Mouse (Mus musculus): ENCODE results near the gene 1810055G02Rik. TPM values are rescaled to one million over a fixed set of nuclear protein-coding genes. Genes with fewer than 3 reads are reported as not detected.

The 1810055G02Rik gene
- polyA plus RNA-seq, 1 experiment from 2014 or later = 37.2 TPM

DNA sequence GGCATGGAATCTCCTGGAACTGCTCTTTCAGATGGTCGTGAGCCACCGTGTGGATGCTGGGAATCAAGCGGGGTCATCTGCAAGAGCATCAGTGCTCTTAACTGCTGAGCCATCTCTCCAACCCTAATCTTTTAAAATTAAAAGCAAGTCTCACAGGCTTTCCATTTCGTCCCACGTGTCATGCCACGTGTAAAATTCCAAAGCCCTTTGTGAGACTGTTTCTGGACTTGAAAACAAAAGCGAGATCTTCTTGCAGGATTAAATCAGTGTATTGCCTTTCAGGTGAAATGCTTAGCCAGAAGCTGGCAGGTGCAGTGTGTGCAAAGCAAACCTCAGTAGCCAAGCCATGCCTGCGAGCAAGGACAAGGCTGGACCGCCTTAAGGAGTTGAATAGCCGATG is 540 bp upstream of the 1810055G02Rik start:
- Histone ChIP-seq H3K4me2 (ENCODE audit: low read length) (peak overlapping the region; percentile 90), H3K9me3 (ENCODE audit: control insufficient read depth, low read length) (no peaks in the 10 kb centered on the region), H3K4me3 (replicated peaks; ENCODE audit: low read length) (peak overlapping the region; percentile 95), H3K36me3 (ENCODE audit: control insufficient read depth, insufficient read depth) (no peaks in the 10 kb centered on the region), H3K27ac (ENCODE audit: low read length) (peak overlapping the region; percentile 87), H3K4me1 (replicated peaks; ENCODE audit: control insufficient read depth, insufficient read depth, low read length) (peaks cover 12% of the 10 kb centered on the region), H3K9ac (replicated peaks; ENCODE audit: low read depth, low read length) (peak overlapping the region; percentile 91), H3K27me3 (replicated peaks; ENCODE audit: control insufficient read depth, insufficient read depth, low read length) (no peaks in the 10 kb centered on the region)
- WGBS = 33% methylated on average over 10 of the region's 10 CpGs
- no peak for ATAC-seq

DNA sequence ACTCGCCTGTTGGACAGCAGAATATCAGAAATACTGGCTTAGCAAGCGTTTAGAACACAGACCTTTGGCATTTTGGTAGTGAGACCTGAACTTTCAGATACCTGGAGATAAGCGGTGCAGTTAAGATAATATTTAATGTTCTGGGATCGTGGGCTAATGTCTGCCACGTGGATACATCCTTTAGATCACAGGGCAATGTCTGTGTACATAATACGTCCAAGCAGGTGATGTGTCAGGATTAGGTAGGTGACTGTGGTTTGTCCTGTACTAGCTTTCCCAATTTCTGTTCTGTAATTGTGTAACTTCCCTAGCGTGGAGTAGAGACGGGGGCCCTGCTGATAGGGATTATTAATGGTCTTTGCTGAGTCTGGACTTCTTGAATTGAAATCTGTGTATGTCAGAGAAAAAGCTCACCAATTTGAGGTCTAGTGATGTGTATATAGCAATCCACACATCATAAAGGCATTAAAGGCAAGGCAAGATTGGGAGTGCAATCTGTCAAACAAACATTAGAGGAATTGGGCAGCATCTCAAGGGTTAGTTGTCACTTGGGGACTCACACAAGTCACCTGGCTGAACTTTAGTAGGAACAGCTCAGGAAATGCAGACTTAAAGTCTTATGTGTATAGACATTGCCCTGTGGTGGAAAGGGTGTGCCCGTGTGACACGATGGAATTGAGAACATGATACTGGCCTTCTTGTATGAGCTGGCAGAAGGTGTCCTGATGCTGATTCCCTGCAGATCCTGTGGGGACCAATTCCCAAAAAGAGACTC is 1.1 kb downstream of the 1810055G02Rik start:
- Histone ChIP-seq H3K9ac (replicated peaks; ENCODE audit: low read depth, low read length) (peak overlapping the region; percentile 91), H3K4me2 (ENCODE audit: low read length) (peak overlapping the region; percentile 90), H3K36me3 (ENCODE audit: control insufficient read depth, insufficient read depth) (no peaks in the 10 kb centered on the region), H3K9me3 (ENCODE audit: control insufficient read depth, low read length) (no peaks in the 10 kb centered on the region), H3K4me3 (replicated peaks; ENCODE audit: low read length) (peak overlapping the region; percentile 95), H3K27me3 (replicated peaks; ENCODE audit: control insufficient read depth, insufficient read depth, low read length) (no peaks in the 10 kb centered on the region), H3K4me1 (replicated peaks; ENCODE audit: control insufficient read depth, insufficient read depth, low read length) (peaks cover 12% of the 10 kb centered on the region), H3K27ac (ENCODE audit: low read length) (no peak overlapping the region)
- no peak for ATAC-seq
- WGBS = 43% methylated on average over 10 of the region's 10 CpGs

DNA sequence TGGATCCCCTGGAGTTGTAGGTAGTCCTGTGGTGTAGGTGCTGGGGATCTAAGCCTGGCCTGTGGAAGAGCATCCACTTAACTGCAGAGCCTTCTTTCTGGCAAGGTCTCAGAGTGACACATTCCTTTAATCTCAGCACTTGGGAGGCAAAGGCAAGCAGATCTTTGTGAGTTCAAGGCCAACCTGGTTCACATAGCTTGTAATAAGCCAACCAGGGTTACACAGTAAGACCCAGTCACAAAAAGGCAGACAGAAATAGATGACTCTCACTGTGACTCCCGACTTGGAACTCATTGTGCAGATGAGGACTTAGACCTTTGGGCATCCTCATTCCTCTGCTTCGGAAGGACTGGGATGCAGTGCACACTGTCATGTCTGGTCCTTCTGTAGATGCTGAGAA is 2.3 kb downstream of the 1810055G02Rik start:
- Histone ChIP-seq H3K9me3 (ENCODE audit: control insufficient read depth, low read length) (no peaks in the 10 kb centered on the region), H3K9ac (replicated peaks; ENCODE audit: low read depth, low read length) (no peak overlapping the region), H3K36me3 (ENCODE audit: control insufficient read depth, insufficient read depth) (no peaks in the 10 kb centered on the region), H3K4me1 (replicated peaks; ENCODE audit: control insufficient read depth, insufficient read depth, low read length) (peaks cover 12% of the 10 kb centered on the region), H3K4me2 (ENCODE audit: low read length) (no peak overlapping the region), H3K27me3 (replicated peaks; ENCODE audit: control insufficient read depth, insufficient read depth, low read length) (no peaks in the 10 kb centered on the region), H3K27ac (ENCODE audit: low read length) (no peak overlapping the region), H3K4me3 (replicated peaks; ENCODE audit: low read length) (no peak overlapping the region)
- ATAC-seq = no peak
- WGBS = 97% methylated on average over 2 of the region's 2 CpGs

GRCm38 (mm10) chr19:3714381-3714780 is 6.3 kb downstream of the 1810055G02Rik start:
- Histone ChIP-seq H3K4me2 (ENCODE audit: low read length) (no peak overlapping the region), H3K36me3 (ENCODE audit: control insufficient read depth, insufficient read depth) (peaks cover 9% of the 10 kb centered on the region; the same call in 1 of the 2 replicates), H3K9ac (replicated peaks; ENCODE audit: low read depth, low read length) (no peak overlapping the region), H3K4me3 (replicated peaks; ENCODE audit: low read length) (no peak overlapping the region), H3K4me1 (replicated peaks; ENCODE audit: control insufficient read depth, insufficient read depth, low read length) (peaks cover 8% of the 10 kb centered on the region), H3K27me3 (replicated peaks; ENCODE audit: control insufficient read depth, insufficient read depth, low read length) (no peaks in the 10 kb centered on the region), H3K9me3 (ENCODE audit: control insufficient read depth, low read length) (no peaks in the 10 kb centered on the region), H3K27ac (ENCODE audit: low read length) (no peak overlapping the region)
- WGBS = 92% methylated on average over 6 of the region's 6 CpGs
- no peak for ATAC-seq

- peak overlapping the region; percentile 40 for H3K9ac ChIP-seq (replicated peaks; ENCODE audit: low read depth, low read length)
- H3K4me1 ChIP-seq (replicated peaks; ENCODE audit: control insufficient read depth, insufficient read depth, low read length) = peaks cover 8% of the 10 kb centered on the region
- peaks cover 3% of the 10 kb centered on the region; the same call in 1 of the 2 replicates for H3K9me3 ChIP-seq (ENCODE audit: control insufficient read depth, low read length)
- H3K4me2 ChIP-seq (ENCODE audit: low read length) = peak overlapping the region; percentile 75
- H3K4me3 ChIP-seq (replicated peaks; ENCODE audit: low read length) = peak overlapping the region; percentile 41
- H3K36me3 ChIP-seq (ENCODE audit: control insufficient read depth, insufficient read depth) = peaks cover 9% of the 10 kb centered on the region; the same call in 1 of the 2 replicates
- no peaks in the 10 kb centered on the region for H3K27me3 ChIP-seq (replicated peaks; ENCODE audit: control insufficient read depth, insufficient read depth, low read length)
- 41% methylated on average over 19 of the region's 19 CpGs for WGBS
- H3K27ac ChIP-seq (ENCODE audit: low read length) = no peak overlapping the region
- ATAC-seq = peak; percentile 80
Measured at GRCm38 (mm10) chr19:3718481-3719361, 10.6 kb downstream of the 1810055G02Rik start.

- H3K4me1 ChIP-seq (replicated peaks; ENCODE audit: control insufficient read depth, insufficient read depth, low read length) = peaks cover 8% of the 10 kb centered on the region
- H3K27me3 ChIP-seq (replicated peaks; ENCODE audit: control insufficient read depth, insufficient read depth, low read length) = no peaks in the 10 kb centered on the region
- ATAC-seq = peak; percentile 45
Measured at GRCm38 (mm10) chr19:3719362-3719891, 11.3 kb downstream of the 1810055G02Rik start.

GRCm38 (mm10) chr19:3723170-3723569 is 15.1 kb downstream of the 1810055G02Rik start:
- WGBS = 95% methylated on average over 9 of the region's 9 CpGs
- Histone ChIP-seq H3K4me3 (replicated peaks; ENCODE audit: low read length) (no peak overlapping the region), H3K36me3 (ENCODE audit: control insufficient read depth, insufficient read depth) (no peaks in the 10 kb centered on the region), H3K9ac (replicated peaks; ENCODE audit: low read depth, low read length) (no peak overlapping the region), H3K4me1 (replicated peaks; ENCODE audit: control insufficient read depth, insufficient read depth, low read length) (peaks cover 8% of the 10 kb centered on the region), H3K27me3 (replicated peaks; ENCODE audit: control insufficient read depth, insufficient read depth, low read length) (no peaks in the 10 kb centered on the region), H3K27ac (ENCODE audit: low read length) (no peak overlapping the region), H3K4me2 (ENCODE audit: low read length) (no peak overlapping the region), H3K9me3 (ENCODE audit: control insufficient read depth, low read length) (peaks cover 3% of the 10 kb centered on the region; the same call in 1 of the 2 replicates)
- no peak for ATAC-seq

More at GRCm38 (mm10) chr19:3719362-3719891, 11.3 kb downstream of the 1810055G02Rik start:
- Histone ChIP-seq H3K9ac (replicated peaks; ENCODE audit: low read depth, low read length) (peak overlapping the region; percentile 40), H3K9me3 (ENCODE audit: control insufficient read depth, low read length) (peaks cover 3% of the 10 kb centered on the region; the same call in 1 of the 2 replicates), H3K36me3 (ENCODE audit: control insufficient read depth, insufficient read depth) (peaks cover 9% of the 10 kb centered on the region; the same call in 1 of the 2 replicates), H3K4me2 (ENCODE audit: low read length) (peak overlapping the region; percentile 75), H3K4me3 (replicated peaks; ENCODE audit: low read length) (peak overlapping the region; percentile 41), H3K27ac (ENCODE audit: low read length) (no peak overlapping the region)
- 2% methylated on average over 27 of the region's 27 CpGs for WGBS

DNA sequence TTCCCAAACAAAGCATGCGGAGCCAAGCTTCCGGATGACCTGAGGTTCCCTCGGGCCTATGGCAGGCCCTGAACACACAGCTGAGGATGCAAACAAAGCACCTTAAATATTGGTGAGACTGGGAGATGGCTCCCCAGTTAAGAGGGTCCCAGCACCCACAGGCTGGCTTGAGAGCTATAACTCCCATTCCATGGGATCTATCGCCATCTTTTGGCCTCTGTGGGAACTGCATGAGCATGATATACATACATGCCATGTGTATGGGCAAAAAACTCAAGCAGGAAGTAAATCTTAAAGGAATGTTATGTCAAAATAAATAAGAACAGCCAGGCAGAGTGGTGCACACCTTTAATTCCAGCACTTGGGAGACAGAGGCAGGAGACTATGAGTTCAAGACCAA is 15.8 kb downstream of the 1810055G02Rik start:
- Histone ChIP-seq H3K9me3 (ENCODE audit: control insufficient read depth, low read length) (peaks cover 3% of the 10 kb centered on the region; the same call in 1 of the 2 replicates), H3K36me3 (ENCODE audit: control insufficient read depth, insufficient read depth) (no peaks in the 10 kb centered on the region), H3K4me1 (replicated peaks; ENCODE audit: control insufficient read depth, insufficient read depth, low read length) (peaks cover 7% of the 10 kb centered on the region), H3K4me3 (replicated peaks; ENCODE audit: low read length) (no peak overlapping the region), H3K27me3 (replicated peaks; ENCODE audit: control insufficient read depth, insufficient read depth, low read length) (no peaks in the 10 kb centered on the region), H3K4me2 (ENCODE audit: low read length) (no peak overlapping the region), H3K27ac (ENCODE audit: low read length) (no peak overlapping the region), H3K9ac (replicated peaks; ENCODE audit: low read depth, low read length) (no peak overlapping the region)
- no peak for ATAC-seq
- 78% methylated on average over 4 of the region's 4 CpGs for WGBS

- H3K4me2 ChIP-seq (ENCODE audit: low read length) = no peak overlapping the region
Measured at GRCm38 (mm10) chr19:3724779-3725178, 16.7 kb downstream of the 1810055G02Rik start.

More at GRCm38 (mm10) chr19:3724779-3725178, 16.7 kb downstream of the 1810055G02Rik start:
- Histone ChIP-seq H3K9ac (replicated peaks; ENCODE audit: low read depth, low read length) (no peak overlapping the region), H3K4me1 (replicated peaks; ENCODE audit: control insufficient read depth, insufficient read depth, low read length) (no peaks in the 10 kb centered on the region), H3K27me3 (replicated peaks; ENCODE audit: control insufficient read depth, insufficient read depth, low read length) (no peaks in the 10 kb centered on the region), H3K27ac (ENCODE audit: low read length) (no peak overlapping the region), H3K36me3 (ENCODE audit: control insufficient read depth, insufficient read depth) (no peaks in the 10 kb centered on the region), H3K9me3 (ENCODE audit: control insufficient read depth, low read length) (peaks cover 3% of the 10 kb centered on the region; the same call in 1 of the 2 replicates), H3K4me3 (replicated peaks; ENCODE audit: low read length) (no peak overlapping the region)
- 29% methylated on average over 1 of the region's 1 CpGs for WGBS
- ATAC-seq = no peak

All from forebrain, embryonic 16.5 days (tissue).